Mouse (Mus musculus) thymus, adult 2 months (tissue): Measurements from ENCODE around the gene Cyfip1.

Experiments used
- CTCF ChIP-seq: fragments of 200-500 bp; IDR thresholded peaks from 2 replicates; pipeline ENCODE4 v1.5.1; 2012; ENCODE audit warnings: mild to moderate bottlenecking, control low read depth, low read length, moderate library complexity, borderline replicate concordance; ENCODE audit not compliant: control insufficient read depth, poor library complexity, insufficient read depth; ENCODE audit errors: extremely low read depth
- POLR2A ChIP-seq: fragments of 200-500 bp; IDR thresholded peaks from 2 replicates; pipeline ENCODE4 v1.6.1; 2012; ENCODE audit warnings: mild to moderate bottlenecking, low read length, control low read depth, moderate library complexity; ENCODE audit not compliant: control insufficient read depth, poor library complexity, insufficient read depth; ENCODE audit errors: extremely low read depth

DNA sequence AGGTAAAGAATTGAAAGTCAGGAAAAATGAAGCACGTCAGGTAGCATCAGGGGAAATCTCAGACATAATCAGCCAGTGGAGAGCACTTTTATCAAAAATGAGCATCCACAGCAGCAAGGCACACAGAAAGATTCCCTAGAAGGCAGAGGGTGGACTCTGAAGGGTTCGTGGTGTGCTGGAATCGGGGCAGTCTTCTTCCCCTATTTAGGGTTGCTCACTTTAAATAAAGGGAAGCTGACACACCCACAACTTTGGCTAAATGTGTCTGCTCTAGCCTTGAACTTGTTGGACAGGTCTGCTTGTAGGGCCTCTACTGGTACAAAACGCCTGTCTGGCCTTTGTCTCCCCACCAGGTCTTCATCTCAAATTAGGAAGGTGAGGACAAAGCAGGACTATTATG, 47.1 kb downstream of the Cyfip1 start:
- TF ChIP-seq CTCF: no peak
- no peak for TF ChIP-seq POLR2A
